Comparison of ENCODE assay signal across 8 mouse cellular contexts in the genomic region with DNA sequence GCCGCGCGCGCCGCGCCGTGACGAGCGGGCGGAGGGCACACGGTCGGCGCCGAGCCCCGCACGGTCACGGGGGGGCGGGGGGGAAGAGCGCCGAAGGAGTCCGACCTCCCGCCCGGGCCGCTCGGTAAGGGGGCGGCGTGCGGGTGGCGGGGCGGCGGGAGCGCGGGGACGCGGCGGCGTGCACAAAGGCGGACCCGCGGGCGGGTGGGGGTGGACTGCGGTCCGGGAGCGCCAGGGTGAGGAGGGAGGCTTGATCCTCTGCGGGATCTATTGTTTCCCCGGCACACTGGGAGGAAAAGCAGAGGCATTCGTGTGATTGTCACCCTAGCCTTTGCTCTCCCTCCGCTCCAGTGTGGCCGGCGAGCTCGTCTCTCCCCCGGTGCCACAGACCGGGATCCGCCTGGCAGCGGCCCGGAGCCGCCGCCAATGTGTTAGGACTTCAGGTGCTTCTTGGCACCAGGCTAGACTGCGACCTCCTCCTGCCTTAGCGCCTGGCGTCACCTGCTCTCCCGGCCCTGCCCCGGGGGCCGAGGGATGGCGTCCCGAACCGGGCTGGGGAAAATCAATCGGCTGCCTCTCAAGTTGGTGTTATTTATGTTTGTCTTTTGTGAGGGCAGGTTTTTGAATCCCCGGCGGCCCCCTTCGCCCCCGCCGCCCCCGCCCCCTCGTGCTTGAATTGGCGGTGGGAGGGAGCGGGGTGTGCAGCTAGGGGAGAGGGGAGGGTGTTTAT. TPM values are rescaled to one million over a fixed set of nuclear protein-coding genes. Genes with fewer than 3 reads are reported as not detected.
A peak's percentile ranks its signal among the peaks of the same experiment; 100 is the strongest.
DNase-seq lines count a peak whose midpoint lies in the region; ATAC-seq lines count a peak whose summit lies in the region.

No protein-coding gene starts in this region.

- peak overlapping the region; percentile 63 for H3K4me3 ChIP-seq in intestine, embryonic 15.5 days (replicated peaks)
- H3K4me3 ChIP-seq in limb, embryonic 10.5 days = peak overlapping the region; percentile 77

- peak overlapping the region; percentile 72 for H3K4me2 ChIP-seq in intestine, embryonic 15.5 days (replicated peaks)

- no peaks in the 10 kb centered on the region for H3K9me3 ChIP-seq in intestine, embryonic 15.5 days
- no peaks in the 10 kb centered on the region for H3K9me3 ChIP-seq in limb, embryonic 10.5 days (replicated peaks)

- peak overlapping the region; percentile 84 for H3K9ac ChIP-seq in intestine, embryonic 15.5 days

- peaks cover 4% of the 10 kb centered on the region; the same call in 1 of the 2 replicates for H3K4me1 ChIP-seq in intestine, embryonic 15.5 days (replicated peaks)
- H3K4me1 ChIP-seq in limb, embryonic 10.5 days = peaks cover 49% of the 10 kb centered on the region

- peak; percentile 43 for ATAC-seq in common myeloid progenitor, adult 5-6 weeks (replicated peaks; ENCODE audit: low read depth, poor library complexity, severe bottlenecking)
- ATAC-seq in intestine, embryonic 15.5 days = peak; percentile 87
- ATAC-seq in megakaryocyte-erythroid progenitor cell, adult 5-6 weeks (replicated peaks; ENCODE audit: low FRiP score, low TSS enrichment, poor library complexity, severe bottlenecking) = peak; percentile 54

- H3K27ac ChIP-seq in intestine, embryonic 15.5 days = peak overlapping the region; percentile 71
- peak overlapping the region; percentile 99 for H3K27ac ChIP-seq in limb, embryonic 10.5 days

- H3K36me3 ChIP-seq in intestine, embryonic 15.5 days = no peaks in the 10 kb centered on the region
- peaks cover 12% of the 10 kb centered on the region for H3K36me3 ChIP-seq in limb, embryonic 10.5 days

- WGBS in intestine, embryonic 15.5 days = 0% methylated on average over 50 of the region's 77 CpGs
- WGBS in limb, embryonic 10.5 days = 5% methylated on average over 75 of the region's 77 CpGs

- H3K27me3 ChIP-seq in intestine, embryonic 15.5 days (replicated peaks) = no peaks in the 10 kb centered on the region
- H3K27me3 ChIP-seq in limb, embryonic 10.5 days (ENCODE audit: low read depth, poor library complexity, severe bottlenecking) = no peaks in the 10 kb centered on the region

- DNase-seq in left cerebral cortex, adult 18-20 months (ENCODE audit: low spot score in 2 of 2) = peak; percentile 44 to 52
- no peak for DNase-seq in left cerebral cortex, adult 11 months (ENCODE audit: low spot score)
- DNase-seq in gastrocnemius, postnatal 25 days = peak; percentile 37
- peak; percentile 84 for DNase-seq in limb, embryonic 10.5 days (ENCODE audit: low spot score)
- peak; percentile 17 to 70 for DNase-seq in spleen, postnatal 4 days (ENCODE audit: low spot score in 2 of 2)

RNA-seq across cellular contexts. Expression of gene Ppp1r9a, which starts 0.8 kb away (rescaled TPM):
- total RNA-seq in left cerebral cortex, adult 18-20 months (2021) = 100 to 1,000 TPM; 188 to 197 TPM
- 11.4 and 17.7 TPM in 2 replicates for total RNA-seq in common myeloid progenitor, adult 5-6 weeks (2017)
- 1 to 10 TPM; 3.2 to 4.0 TPM for total RNA-seq in gastrocnemius, postnatal 25 days (2021)
- 12.0 and 13.0 TPM in 2 replicates for polyA plus RNA-seq in intestine, embryonic 15.5 days (2015; fragmentation: Nextera tagmentation; extraction: Ambion mirVana)
- 21.8 and 28.5 TPM in 2 replicates for polyA plus RNA-seq in limb, embryonic 10.5 days (2016; fragmentation: Nextera tagmentation; extraction: Ambion mirVana)
- 10.6 and 11.5 TPM in 2 replicates for total RNA-seq in megakaryocyte-erythroid progenitor cell, adult 5-6 weeks (2014; fragmentation: Nextera tagmentation)
- 11.2 and 13.2 TPM in 2 replicates for total RNA-seq in megakaryocyte-erythroid progenitor cell, adult 5-6 weeks (2017)

Comparison
In these comparisons a context has a peak if more than half of its experiments do, and no peak if none do; other contexts are left out.
1. RNA of gene Ppp1r9a, which starts 0.8 kb away (total RNA-seq): 188 to 197 TPM in left cerebral cortex, adult 18-20 months; 11.4 to 17.7 TPM in common myeloid progenitor, adult 5-6 weeks, 10.6 to 13.2 TPM in megakaryocyte-erythroid progenitor cell, adult 5-6 weeks and 3.2 to 4.0 TPM in gastrocnemius, postnatal 25 days; every median in the first group is over 10 times any median in the second.
2. Peak in every context shown above with its lines, with median percentiles within 50 percentile points of each other: ATAC-seq.